Mouse (Mus musculus): ENCODE measurements around the gene Tet3.

Tet3 gene

GRCm38 (mm10) chr6:83439119-83439767 lies 19.6 kb downstream of the Tet3 start:
- no peak for DNase-seq

GRCm38 (mm10) chr6:83438584-83438983 lies 20.3 kb downstream of the Tet3 start:
- no peak for DNase-seq

GRCm38 (mm10) chr6:83437802-83438201 lies 21.1 kb downstream of the Tet3 start:
- no peak for DNase-seq

- DNase-seq = no peak
Observed at GRCm38 (mm10) chr6:83437225-83437624, 21.7 kb downstream of the Tet3 start.

DNA sequence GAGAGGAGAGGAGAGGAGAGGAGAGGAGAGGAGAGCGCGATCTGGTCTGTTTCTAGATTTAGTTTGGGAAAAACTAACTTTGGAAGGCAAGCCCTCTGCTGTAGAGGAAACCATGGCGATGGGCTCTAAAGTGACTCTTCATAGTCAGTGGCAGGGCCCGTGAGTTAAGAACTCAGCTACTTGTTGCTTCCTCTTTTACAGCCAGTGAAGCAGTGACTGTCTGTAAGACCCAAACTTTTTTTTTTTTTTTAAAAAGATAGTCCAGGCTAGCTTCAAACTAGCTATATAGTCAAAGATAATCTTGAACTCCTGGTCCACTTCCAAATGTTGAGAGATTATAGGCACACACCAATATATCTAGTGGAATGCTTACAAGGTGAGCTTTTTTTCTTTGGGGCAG lies 22.3 kb downstream of the Tet3 start:
- DNase-seq = no peak

DNA sequence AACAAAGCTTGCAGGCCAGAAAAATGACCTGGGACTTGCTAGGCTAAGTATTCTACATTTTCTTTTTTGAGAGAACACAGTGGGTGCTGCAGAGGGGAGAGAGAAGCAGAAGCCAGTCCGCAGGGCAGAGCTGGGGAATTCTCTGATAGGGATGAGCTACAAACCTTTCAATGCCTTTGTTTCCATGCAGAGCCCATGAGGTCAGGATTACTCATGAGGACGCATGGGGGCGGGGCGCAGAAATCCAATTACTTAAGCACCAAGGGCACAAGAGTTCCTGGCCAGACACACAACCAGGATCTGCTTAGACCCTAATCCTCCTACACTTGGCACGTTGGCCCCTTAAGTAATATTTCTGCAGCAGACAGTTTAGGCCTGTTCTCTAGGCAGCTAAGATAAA lies 23.7 kb downstream of the Tet3 start:
- no peak for DNase-seq

- no peak for DNase-seq
Observed at GRCm38 (mm10) chr6:83433546-83433945, 25.3 kb downstream of the Tet3 start.

DNA sequence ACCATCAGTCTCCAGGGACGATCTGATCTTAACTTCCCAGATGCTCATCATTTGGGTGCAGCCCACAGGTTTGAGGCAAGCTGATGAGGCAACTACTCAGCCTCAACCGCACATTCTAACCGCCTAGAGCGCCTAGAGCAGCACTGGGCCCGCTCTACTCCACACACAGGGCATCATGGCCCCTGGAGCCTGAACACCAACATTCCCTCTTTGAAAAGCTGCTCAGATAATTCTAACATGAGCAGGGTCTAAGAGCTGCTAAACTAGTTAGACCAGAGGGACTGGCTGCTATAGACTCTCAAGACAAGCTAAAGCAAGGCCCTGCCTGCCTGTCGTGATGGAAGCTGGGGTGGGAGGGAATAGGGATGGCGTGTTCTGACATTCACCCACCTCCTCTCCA lies 25.9 kb downstream of the Tet3 start:
- no peak for DNase-seq

DNA sequence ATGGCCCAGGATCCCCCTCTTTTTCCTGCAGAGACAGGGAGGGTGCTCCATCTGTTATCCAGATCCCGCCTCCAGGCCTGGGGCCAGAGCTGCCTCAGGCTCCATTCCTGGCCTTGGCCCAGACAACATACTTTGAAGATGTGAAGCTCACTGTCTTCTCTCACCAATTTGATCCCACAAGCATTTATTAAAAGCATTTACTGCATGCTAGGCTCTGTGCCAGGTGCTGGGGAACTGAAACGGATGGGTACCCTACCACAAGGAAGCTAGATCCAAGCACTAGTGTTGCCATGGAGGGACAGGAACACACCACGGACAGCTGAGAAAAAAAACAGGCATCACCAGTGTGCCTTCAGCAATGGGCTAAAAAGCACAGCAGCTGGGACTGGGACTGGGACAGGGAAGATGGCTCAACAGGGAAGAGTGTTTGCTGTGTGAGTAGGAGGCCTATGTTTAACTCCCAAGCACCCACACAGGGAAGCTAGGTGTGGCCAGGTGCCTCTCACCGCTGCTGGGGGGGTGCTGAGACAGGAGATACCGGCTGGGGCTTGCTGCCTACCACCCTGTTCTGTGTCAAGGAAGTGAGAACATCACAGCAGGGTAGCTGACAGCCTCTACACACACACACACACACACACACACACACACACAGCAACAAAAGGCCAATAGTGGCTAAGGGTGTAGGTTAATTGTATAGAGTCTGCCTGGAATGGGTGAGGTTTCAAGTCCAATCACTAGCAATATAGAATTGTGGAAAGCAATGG lies 30.7 kb downstream of the Tet3 start:
- DNase-seq = peak; percentile 52

DNA sequence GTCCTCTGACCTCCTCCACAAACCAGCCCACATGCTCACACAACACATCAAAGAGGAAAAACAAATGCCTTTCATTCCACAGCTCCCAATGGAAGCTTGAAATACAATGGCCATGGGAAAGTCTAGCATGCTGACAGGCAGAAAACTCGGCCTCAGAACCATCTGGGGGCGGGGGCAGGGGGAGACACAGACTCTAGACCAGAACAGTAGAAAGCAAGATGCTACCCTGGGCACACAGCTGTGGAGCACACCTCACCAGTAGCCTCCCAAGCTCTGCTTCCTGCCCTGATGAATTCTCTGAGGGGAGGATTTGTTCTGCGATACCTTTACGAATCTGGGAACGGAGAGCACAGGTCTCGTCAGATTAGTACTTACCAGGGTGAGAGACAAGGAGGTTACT lies 31.4 kb downstream of the Tet3 start:
- no peak for DNase-seq

DNA sequence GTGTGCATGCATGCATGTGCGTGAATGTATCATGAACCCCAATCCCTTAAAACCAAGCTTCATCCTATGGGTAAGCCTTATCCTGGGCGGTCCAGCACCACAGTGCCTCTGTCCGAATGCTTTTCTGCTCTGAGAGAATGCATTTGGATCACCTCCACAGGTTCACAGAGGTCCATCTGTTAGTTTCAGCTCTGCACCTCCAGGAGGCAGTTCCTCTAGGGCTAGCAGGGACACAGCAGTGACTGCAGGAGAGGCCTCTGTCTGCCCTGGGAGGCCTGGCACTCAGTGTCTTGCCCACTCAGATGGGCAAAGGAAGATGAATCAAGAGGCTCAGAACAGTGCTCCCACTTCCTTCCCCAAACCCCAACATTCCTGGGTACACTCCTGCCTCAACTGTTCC lies 32.3 kb downstream of the Tet3 start:
- DNase-seq = no peak

GRCm38 (mm10) chr6:83424053-83424404 lies 34.9 kb downstream of the Tet3 start:
- no peak for DNase-seq

DNA sequence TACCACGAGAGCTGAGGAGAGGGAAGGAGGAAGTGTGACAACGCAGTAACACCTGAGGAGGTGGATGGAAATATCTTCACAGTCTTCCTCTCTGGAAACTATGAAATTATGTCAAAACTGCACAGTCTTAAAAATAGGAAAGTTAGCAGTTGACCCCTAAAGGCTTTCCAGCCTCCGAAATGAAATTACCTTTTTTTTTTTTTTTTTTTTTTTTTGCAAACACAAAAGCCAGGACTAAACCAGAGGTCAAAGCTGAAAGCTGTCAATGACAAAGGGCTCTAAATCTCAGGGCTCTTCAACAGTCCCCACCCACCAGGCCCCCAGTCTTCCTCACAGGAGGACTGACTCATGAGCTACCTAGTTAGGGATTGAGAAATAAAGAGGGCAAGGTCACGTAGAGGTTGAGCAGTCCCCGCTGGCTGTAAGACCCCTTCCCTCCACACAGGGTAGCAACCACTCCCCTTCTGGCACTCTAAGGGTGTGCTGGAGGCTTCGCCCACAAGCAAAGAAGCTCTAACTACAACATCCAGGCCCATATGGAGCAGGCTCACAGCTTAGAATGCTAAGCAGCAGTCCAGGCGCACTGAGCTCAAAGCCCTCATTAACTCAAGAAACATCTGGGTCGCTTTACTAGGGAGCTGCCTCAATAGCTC lies 35.4 kb downstream of the Tet3 start:
- DNase-seq = no peak

DNA sequence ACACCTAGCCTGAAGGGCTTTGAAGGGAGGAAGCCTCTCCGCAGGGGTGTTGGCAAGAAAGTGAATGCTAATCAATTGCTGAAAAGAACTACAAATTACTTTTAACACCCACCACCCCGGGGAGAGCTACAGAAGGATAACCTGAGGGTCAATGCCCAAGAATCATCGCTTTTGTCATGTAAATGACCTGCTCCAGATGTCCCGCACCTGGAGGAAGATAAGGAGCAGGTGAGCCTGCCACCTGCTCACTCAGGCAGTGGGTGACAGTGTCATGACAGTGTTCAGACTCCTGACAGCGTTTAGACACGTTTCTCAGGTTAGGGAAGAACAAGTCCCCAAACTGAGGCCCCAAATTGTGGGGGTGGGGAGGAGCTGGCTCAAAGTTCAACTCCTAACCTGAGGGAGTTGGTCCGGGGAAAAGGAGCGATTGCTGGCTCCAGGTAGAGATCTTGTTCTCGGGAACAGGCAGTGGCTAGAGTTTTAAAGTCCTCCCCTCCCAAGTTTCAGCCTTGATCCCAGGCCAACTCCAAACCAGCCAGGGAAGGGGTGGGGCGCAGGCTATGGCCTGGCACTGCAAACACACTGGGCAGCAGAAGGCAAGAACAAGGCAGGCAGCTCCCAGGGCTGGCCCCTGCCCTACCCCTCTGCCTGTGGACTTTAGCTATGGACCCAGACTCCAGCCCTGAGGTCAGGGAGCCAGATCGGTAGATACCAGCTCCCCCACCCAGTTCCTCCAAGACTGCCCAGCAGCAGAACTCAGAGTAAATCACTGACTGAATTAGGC lies 36.8 kb downstream of the Tet3 start:
- DNase-seq = no peak

DNA sequence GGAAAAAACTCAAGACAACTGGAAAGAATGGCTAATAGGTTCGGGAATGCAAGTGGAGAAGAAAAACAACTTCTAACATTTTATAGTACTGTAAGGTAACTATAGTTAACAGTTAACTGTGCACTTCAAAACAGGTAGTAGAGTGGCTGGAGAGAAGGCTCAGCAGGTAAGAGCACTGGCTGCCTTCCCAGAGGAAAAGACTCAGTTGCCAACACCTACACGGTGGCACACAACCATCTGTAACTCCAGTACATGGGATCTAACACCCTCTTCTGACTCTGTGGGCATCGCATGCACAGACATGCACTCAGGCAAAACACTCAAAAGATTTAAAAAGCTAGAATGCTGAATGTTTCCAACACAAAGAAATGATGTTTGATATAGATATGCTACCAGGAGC lies 39.4 kb downstream of the Tet3 start:
- no peak for DNase-seq

- DNase-seq = no peak
Observed at GRCm38 (mm10) chr6:83417531-83417930, 41.4 kb downstream of the Tet3 start.

DNA sequence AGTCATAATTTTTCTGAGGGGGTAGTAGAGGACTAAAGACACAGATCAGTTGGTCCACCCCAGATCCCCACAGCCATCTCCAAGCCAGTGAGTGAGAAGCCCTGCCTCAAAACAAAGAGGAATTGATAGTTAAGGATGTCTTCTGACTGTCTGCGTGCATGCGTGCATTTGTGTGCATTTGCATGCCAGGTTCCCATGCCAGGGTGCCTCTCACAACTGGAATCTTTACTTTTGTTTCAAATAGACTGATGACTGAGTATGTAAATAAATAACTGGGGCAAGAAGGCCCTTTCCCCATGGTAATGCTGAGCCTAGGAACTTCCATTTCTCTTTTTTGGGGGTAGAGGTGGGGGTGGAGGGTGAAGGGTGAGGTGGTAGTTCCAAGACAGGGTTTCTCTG lies 41.8 kb downstream of the Tet3 start:
- no peak for DNase-seq

GRCm38 (mm10) chr6:83416261-83417103 lies 42.4 kb downstream of the Tet3 start:
- DNase-seq = peak; percentile 64

GRCm38 (mm10) chr6:83415356-83415940 lies 43.4 kb downstream of the Tet3 start:
- DNase-seq = no peak

DNA sequence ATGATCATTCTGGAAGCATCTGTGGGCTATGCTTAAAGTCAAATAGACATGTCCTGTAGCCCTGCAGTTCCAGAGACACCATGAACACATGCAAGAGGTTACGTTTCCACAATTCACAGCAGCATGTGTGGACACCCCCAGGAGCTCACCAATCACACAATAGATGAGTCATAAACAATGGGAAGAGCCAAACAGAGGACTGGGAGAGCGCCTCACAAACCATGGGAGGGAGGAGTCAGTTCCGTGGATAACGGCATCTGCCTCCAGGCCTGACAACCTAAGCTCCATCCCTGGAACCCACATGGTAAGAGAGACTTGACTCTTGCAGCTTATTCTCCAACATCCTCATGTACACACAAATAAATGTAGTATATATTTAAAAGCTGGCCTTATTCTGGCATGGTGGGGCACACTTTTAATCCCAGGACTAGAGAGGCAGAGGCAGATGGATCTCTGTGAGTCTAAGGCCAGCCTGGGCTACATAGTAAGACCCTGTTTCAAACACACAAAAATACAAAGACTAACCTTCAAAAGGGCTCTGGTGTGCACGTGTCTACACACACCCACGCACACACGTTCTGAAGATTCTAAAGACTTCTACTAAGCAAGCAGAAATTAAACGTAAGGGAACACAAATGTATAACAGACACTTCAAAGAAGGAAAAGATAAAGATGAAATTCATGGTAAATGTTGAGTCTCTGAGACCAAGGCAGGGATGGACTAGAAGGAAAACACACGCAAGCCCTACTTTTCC lies 44.1 kb downstream of the Tet3 start:
- no peak for DNase-seq

GRCm38 (mm10) chr6:83413686-83414085 lies 45.2 kb downstream of the Tet3 start:
- no peak for DNase-seq
